Mouse (Mus musculus) G1E (cell line): ENCODE results near the gene Ptar1.

Experiments used
- CTCF ChIP-seq: IDR thresholded peaks from 2 replicates; pipeline ENCODE4 v1.5.1; 2012; ENCODE audit warnings: low read depth, low read length, inconsistent platforms, mixed read lengths
- TAL1 ChIP-seq: conservative IDR thresholded peaks from 2 replicates; pipeline ENCODE4 v1.6.1; 2012; ENCODE audit warnings: low read depth, low read length, inconsistent platforms, mixed read lengths

GRCm38 (mm10) chr19:23699131-23699530 lies 11.9 kb downstream of the Ptar1 start:
- TF ChIP-seq CTCF = no peak
- TF ChIP-seq TAL1 = no peak
